Mouse (Mus musculus): ENCODE measurements around the gene Mrpl37.

- TF ChIP-seq CTCF (IDR thresholded peaks at IDR 0.05; ENCODE audit: low read depth), result no peak
- TF ChIP-seq EP300 (IDR thresholded peaks at IDR 0.05; ENCODE audit: low read depth), result no peak
Observed at GRCm38 (mm10) chr4:107083126-107083525, 16.5 kb upstream of the Mrpl37 start.
